Mouse (Mus musculus) MEL (cell line): ENCODE results near the gene Gm10322. TPM values are rescaled to one million over a fixed set of nuclear protein-coding genes. Genes with fewer than 3 reads are reported as not detected.

Source experiments
- polyA plus RNA-seq, 2 experiments: library from polyadenylated mRNA; stranded (reverse) in 1 of 2; unstranded in 1 of 2; fragments of >175 nt in 1 of 2; fragments of >200 nt in 1 of 2; gene quantifications; 2 replicates each; pipeline versions ENCODE4 v1.2.1 to v1.2.4; 2012; ENCODE audit warnings: low replicate concordance in 2 of 2, low read depth in 1 of 2; ENCODE audit not compliant: insufficient read length in 2 of 2, insufficient read depth in 1 of 2, missing spikeins in 1 of 2
- total RNA-seq: library from RNA; depleted of rRNA; stranded (reverse); fragments of 300-350 nt; gene quantifications from 2 replicates; pipeline ENCODE4 v1.2.3, GENCODE M21; 2012; rRNA removed

The Gm10322 gene
- total and polyA plus RNA-seq, 3 experiments = 0.58 TPM; not detected in 2

Other genes starting within 250 kb of the Gm10322 start
- 17.6 and 28.6 TPM in 2 replicates for gene Gm10273, start 220.4 kb upstream of the Gm10322 start, total RNA-seq
- gene Gm10273, start 220.4 kb upstream of the Gm10322 start, polyA plus RNA-seq = 100 to 1,000 TPM in 1 of 2 experiments, 10 to 100 TPM in 1; 16.6 to 132 TPM
- gene Pla2g12b, start 212.4 kb upstream of the Gm10322 start, total RNA-seq = not detected in 2 replicates
- not detected for gene Pla2g12b, start 212.4 kb upstream of the Gm10322 start, polyA plus RNA-seq
- gene Oit3, start 174.3 kb upstream of the Gm10322 start, total RNA-seq = not detected in 2 replicates
- under 1 TPM in 1 of 2 experiments, not detected in 1; 0.07 TPM for gene Oit3, start 174.3 kb upstream of the Gm10322 start, polyA plus RNA-seq
- 7.7 TPM in 2 replicates for gene Mcu, start 629 bp downstream of the Gm10322 start, total RNA-seq
- 1 to 10 TPM in 1 of 2 experiments, not detected in 1; 9.4 TPM for gene Mcu, start 629 bp downstream of the Gm10322 start, polyA plus RNA-seq
- 16.9 and 18.0 TPM in 2 replicates for gene Micu1, start 86.4 kb downstream of the Gm10322 start, total RNA-seq
- 10 to 100 TPM in 1 of 2 experiments, not detected in 1; 26.8 TPM for gene Micu1, start 86.4 kb downstream of the Gm10322 start, polyA plus RNA-seq